Mouse (Mus musculus): ENCODE measurements at regions not wholly inside any gene's neighbourhood (a gene's known extent, or its start where the extent isn't known, plus 50 kb on each side); places are given as distances from the start of the nearest gene placed in this dataset.
"Not testable (repeated sequence)": the region's sequence is repeated elsewhere in the genome, so short reads cannot be mapped to it uniquely, and the experiment has no call there.

- intact Hi-C loops (cut with DNase I): no loop called here
- no peak for DNase-seq
These were observed 171.9 kb downstream of the Epm2a start for GRCm38 (mm10) chr10:11515144-11515543.

- no peak for DNase-seq
- intact Hi-C loops (cut with DNase I): no loop called here
These were observed 173.9 kb downstream of the Epm2a start for GRCm38 (mm10) chr10:11517122-11517521.

DNA sequence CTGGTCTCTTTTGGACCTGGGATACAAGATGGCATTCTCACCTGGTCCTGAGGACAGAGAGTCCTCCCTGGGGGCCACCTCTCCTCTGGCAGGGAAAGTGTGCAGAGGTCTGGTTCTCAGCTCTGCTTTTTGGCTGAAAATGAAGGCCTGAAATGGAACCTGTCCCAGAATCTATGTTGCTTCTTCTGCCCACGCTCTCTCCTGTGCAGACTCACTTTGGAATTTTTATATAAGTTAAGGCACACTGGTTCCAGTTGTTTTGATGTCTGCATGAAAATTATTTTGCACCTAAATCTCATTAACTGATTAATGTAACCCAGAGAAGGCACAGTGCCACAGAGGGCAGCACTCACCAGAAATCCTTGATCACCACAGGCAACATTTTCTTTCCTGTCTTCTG lies 188.1 kb downstream of the Epm2a start:
- intact Hi-C loops (cut with DNase I): no loop called here
- no peak for DNase-seq

DNA sequence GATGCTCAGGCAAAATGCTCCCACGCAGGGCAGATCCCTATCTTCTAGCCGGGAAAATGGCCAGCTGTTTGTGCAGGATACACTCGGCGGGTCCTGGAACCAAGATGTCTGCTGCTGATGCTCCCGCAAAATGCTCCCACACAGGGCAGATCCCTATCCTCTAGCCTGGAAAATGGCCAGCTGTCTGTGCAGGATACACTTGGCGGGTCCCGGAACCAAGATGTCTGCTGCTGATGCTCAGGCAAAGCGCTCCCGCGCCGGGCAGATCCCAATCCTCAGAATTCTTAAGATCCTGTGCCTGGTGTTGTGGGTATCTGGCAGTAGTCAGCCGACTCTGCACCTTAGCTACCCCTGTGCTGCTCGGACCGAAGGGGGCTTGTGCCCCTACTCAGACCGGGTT lies 212.2 kb downstream of the Epm2a start:
- intact Hi-C loops (cut with DNase I); DNase-seq: not testable (repeated sequence)

DNA sequence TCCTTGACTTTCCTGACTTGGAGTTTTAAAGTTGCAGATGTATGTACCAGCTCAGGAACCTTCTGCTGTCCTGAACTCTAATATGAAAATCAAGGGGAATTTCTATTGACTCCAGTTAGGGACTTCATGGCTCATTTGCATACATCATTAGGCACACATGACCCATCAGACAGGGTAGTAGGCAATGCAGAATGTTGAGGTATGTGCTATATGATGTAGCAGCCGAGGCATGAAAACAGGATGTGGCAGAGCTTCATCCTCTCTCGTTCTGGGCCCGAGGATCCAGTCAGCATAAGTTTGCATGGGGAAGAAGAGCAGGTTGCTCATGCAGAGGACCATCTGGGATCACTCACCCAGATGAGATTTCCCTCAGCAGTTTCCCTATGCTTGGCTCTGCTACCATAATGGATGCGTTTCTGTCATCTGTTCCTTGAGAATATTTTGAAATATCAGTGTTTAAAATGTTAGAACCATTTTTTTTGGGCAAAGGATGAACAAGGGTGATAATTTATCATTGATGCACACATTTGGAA lies 227.4 kb downstream of the Epm2a start:
- no peak for DNase-seq
- intact Hi-C loops (cut with DNase I): no loop called here

GRCm38 (mm10) chr10:11608451-11608850 lies 265.2 kb downstream of the Epm2a start:
- no peak for DNase-seq
- intact Hi-C loops (cut with DNase I): no loop called here

DNA sequence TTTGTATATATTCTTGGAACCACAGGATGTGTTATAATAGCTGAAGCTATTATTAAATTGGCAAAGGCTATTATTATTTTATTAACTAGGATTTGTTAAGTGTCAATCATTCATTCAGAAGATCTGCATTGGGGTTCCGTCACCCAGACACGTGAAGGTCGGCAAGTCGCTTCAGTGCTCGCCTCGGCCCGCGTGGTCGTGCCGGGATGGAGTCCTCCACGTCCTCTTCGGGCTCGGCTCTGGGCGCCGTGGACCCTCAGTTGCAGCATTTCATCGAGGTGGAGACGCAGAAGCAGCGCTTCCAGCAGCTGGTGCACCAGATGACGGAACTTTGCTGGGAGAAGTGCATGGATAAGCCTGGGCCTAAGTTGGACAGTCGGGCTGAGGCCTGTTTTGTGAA lies 265.9 kb downstream of the Epm2a start:
- intact Hi-C loops (cut with DNase I): not testable (repeated sequence)

GRCm38 (mm10) chr10:11648151-11648550 lies 304.9 kb downstream of the Epm2a start:
- DNase-seq: no peak
- intact Hi-C loops (cut with DNase I): no loop called here

More for the DNA sequence above, 265.9 kb downstream of the Epm2a start:
- DNase-seq: not testable (repeated sequence)

DNA sequence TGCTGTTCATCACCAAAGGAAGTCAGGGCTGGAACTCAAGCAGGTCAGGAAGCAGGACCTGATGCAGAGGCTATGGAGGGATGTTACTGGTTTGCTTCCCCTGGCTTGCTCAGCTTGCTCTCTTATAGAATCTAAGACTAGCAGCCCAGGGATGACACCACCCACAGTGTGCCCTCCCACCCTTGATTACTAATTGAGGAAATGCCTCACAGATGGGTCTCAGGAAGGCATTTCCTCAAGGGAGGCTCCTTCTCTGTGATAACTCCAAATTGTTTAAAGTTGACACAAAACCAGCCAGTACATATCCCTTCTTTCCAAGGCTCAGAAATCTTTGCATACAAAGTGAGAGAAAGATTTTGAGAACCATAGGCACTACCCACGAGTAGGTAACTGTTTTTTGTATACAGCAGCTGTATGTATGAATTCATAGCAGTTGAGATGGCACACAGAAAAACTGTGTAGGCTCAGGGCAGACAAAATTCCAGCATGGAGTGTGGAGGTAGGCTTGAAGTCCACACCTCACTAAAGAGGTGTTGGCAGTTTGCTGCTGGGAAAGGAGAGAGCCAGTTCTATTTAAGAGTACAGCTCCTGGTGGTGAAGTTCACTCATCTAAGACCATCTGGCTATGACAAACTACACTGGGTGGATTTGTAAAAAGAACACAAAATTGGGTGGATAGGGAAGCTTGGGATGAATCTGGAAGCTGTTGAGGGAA lies 317.0 kb downstream of the Epm2a start:
- DNase-seq: no peak

DNA sequence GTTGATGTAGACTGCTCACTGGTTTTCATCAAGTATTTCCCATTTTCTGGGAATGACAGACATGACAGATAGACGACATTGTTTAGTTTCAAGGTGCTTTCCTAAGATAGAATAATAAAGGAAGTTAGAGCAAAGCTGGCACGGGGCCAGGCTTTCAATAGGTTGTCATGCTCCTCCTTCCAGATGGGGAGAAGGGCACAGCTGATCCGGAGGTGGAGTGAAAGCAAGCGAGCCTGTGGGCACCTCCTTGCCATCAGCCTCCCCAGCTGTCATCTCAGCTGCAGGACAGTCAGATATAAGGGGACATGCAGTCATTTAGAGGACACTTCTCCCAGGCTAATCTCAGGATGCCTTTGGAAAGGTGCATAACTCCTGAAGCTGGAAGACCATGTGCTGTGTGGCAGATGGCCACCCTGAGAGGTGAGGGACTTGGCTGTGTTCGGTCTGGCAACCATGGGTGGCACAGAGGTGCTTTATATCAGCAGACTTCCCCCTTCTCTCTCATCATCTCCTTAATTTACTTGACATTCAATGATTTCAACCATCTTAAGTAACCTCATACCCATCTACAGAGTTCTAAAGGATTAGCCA lies 318.6 kb downstream of the Epm2a start:
- intact Hi-C loops (cut with DNase I): no loop called here
- no peak for DNase-seq

More for the DNA sequence above, 317.0 kb downstream of the Epm2a start:
- intact Hi-C loops (cut with DNase I): no loop called here

DNA sequence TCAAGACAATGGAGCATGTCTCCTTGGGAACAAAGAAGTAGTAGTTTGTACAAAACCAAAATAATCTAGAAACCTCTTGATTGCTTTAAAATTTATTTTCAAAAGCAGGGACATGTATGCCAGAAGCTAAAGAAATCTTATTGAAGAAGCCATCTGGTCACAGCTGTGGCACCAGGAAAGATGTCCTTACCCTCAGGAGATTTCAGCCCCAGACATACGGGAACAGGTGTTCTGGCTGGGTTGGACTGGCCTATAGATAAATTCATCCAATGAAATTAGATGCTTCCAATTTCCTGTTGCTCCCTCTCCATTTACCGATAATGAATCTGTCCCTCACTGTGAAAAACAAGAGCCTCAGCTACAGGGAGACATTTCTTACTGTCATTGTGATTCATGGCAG lies 366.5 kb downstream of the Epm2a start:
- intact Hi-C loops (cut with DNase I): no loop called here
- no peak for DNase-seq

DNA sequence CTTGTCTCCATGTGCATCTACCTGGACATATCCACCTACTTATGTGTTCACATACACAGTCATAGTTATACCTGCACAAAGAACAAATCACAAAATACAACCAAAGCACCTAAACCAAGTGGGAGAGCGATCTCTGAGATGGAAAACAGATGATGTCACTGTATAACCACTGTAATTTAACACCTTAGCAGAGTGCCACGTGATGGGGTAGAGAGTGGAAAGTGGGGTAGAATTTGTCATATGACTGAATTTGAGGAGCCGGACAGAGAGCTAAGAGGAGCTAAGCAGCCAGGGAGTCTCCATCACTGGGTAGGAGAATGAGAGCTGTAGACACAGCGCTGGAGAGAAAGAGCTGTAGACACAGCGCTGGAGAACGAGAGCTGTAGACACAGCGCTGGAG lies 381.6 kb downstream of the Epm2a start:
- intact Hi-C loops (cut with DNase I): no loop called here
- no peak for DNase-seq

DNA sequence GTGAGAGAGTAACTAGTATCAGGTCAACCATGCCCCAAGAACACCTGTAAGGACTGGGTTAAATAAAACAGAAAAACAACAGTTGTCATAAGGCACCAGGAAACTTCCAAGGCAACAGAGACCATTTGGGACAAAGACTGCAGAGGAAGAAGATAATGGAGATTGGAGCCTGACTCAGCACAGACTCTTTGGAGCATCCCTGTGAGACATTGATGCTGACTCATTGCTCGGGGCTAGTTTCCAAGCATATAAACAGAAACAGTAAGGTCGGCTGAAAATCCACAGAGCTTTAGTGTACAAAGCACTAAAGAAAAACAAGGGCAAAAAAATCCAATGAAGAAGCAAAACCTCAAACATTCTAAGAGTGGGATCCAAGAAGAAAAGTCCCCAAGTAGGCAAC lies 386.3 kb downstream of the Epm2a start:
- intact Hi-C loops (cut with DNase I): no loop called here
- DNase-seq: no peak

DNA sequence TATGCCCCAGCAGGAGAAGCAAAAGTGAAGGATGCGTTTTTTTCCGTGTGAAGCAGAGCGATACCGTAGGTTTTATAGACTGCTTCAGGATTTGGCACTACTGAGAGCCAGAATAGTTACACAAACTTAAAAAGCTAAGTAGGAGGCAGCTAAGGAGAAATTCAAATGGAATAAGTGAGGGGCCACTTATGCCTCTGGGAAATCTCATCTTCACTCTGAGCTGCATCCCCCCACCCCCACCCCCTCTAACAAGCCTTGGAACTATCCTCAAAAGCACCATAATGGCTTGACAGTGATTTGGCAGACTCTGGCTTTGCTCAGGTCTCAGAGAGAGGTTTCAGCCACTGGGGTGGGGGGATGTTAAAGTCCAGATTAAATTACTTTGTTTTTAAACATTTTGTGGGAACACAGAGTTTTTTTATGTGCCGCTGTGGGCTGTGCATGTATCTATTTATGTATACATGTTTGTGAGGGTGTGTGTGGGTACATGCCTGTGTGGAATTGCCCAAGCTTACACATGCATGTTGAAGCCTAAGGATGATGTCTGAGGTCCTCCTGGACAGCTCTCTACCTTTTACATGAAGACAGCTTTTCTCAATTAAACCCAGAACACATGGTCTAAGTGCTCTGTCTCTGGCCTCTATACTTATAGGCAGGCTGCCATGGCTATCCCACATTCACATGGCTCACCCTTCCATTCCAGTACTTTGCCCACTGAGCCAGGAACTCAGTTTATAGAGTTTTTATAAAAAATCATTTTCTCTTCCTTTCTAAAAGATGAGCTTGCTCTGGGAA lies 396.6 kb downstream of the Epm2a start:
- no peak for DNase-seq

GRCm38 (mm10) chr10:11745587-11745986 lies 402.4 kb downstream of the Epm2a start:
- intact Hi-C loops (cut with DNase I): no loop called here
- DNase-seq: no peak

More for the DNA sequence above, 396.6 kb downstream of the Epm2a start:
- intact Hi-C loops (cut with DNase I): no loop called here

- intact Hi-C loops (cut with DNase I): no loop called here
- no peak for DNase-seq
These were observed 403.8 kb downstream of the Epm2a start for GRCm38 (mm10) chr10:11746959-11747358.

DNA sequence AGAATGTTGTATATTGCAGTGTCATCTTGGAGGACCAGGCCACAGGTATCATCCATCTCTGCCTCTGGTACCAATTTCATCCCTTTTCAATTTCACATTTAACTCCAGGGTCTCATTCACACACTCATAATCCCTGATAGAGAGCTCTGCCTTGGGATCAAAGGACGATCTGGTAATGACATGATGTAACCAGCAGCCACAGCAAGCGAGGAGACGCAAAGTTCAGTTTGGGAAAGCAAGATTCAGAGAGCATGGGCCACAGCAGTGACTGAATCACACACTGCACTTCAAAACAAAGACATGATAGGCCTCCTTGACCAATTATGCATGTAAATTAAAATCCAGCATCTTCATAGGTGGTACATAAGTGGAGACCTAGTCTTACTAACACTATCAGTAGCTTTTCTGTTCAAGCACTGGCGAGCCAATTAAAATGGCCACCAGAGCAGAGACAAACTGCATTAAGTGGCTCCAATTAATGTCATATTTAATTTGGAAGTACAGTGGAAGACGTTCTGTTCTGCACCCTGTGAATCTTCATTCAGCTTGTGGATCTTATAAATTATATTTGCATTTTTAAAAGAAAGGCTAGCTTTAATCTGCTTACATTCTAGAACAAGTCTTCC lies 412.0 kb downstream of the Epm2a start:
- DNase-seq: no peak
- intact Hi-C loops (cut with DNase I): no loop called here

- DNase-seq: no peak
- intact Hi-C loops (cut with DNase I): no loop called here
These were observed 434.7 kb downstream of the Epm2a start for GRCm38 (mm10) chr10:11777894-11778293.

- intact Hi-C loops (cut with DNase I): no loop called here
- no peak for DNase-seq
These were observed 437.1 kb downstream of the Epm2a start for GRCm38 (mm10) chr10:11780302-11780701.

DNA sequence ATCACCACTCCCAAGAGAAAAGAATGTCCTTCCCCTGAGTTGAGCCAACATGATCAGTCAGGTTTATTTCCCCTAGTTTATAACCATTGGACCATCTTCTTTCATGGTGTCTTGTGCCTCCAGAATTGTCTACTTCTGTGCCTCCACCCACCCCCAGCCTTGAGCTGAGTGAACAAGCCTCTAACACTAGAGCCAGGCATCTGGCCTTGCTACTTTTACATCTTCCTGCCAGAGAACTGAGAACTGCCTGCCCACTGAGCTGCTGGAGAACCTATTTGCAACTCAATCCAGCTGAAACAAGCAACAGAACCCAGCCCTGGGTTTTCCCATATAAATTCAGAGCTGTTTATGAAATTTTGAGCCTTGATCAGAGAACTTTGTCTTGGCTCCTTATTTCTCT lies 444.0 kb downstream of the Epm2a start:
- no peak for DNase-seq
- intact Hi-C loops (cut with DNase I): no loop called here

DNA sequence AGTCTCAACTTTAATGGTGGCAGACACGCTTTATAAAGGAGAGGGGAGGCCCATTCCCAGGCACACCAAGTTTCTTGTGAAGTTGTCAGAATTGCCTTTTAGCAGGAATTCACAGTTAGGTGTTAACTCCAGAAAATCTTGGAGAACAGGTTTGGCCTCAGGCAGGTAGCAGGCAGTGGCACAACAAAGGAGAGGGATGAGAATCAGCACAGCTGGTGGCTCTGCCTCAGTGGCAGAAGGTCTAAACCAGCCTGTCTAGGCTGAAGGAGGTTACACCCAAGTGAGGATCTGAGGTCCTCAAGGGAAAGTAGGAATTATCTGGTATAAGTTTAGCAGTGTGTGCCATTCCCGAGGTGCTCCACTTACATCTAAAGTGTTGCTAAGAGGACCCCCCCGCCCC lies 456.3 kb downstream of the Epm2a start:
- no peak for DNase-seq
- intact Hi-C loops (cut with DNase I): no loop called here

Measured in gastrocnemius, postnatal 36 days (tissue).